Comparison of ENCODE assay signal across 20 mouse cellular contexts in the genomic region with DNA sequence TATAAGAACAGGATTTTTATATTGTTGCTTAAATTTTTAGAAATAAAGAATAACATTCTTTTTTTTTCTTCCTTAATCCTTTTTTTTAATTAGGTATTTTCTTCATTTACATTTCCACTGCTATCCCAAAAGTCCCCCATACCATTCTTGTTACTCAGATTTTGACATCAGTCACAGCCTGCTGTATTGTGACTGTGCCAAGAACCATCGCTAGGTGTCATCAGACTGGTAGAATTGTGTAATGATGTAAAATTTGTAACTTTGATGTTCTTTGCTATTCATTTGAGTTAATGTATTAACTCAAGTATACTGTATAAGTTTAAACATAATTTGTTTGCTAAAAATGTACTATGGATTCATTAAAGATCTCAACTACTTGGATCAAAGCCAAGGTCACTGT.
"Had no signal": no experiment of that assay in that cellular context is flagged by ENCODE, and none has a peak within 500 bp of the region (broad histone marks: within the 10 kb centered on the region; RNA-seq: fewer than 3 reads in every experiment).

No protein-coding gene starts in this region.

- H3K27ac ChIP-seq: kidney, postnatal 0 days; limb, embryonic 12.5 days; limb, embryonic 15.5 days; liver, embryonic 14.5 days; macrophage; midbrain, embryonic 13.5 days; stomach, postnatal 0 days had no signal

- H3K9ac ChIP-seq: limb, embryonic 12.5 days; limb, embryonic 15.5 days; liver, embryonic 14.5 days; liver, postnatal 0 days; lung, embryonic 14.5 days; midbrain, embryonic 13.5 days had no signal

- DNase-seq: kidney, adult 11 months; kidney, adult 9 months; kidney, postnatal 25 days; left cerebral cortex, postnatal 4 days; liver, postnatal 0 days; lung, embryonic 14.5 days; right cerebral cortex, postnatal 4 days; thymus, adult 2 months; thymus, postnatal 14 days; thymus, postnatal 4 days had no signal

- H3K4me2 ChIP-seq: limb, embryonic 12.5 days; limb, embryonic 15.5 days; liver, embryonic 11.5 days; lung, embryonic 14.5 days; midbrain, embryonic 13.5 days had no signal

- H3K4me1 ChIP-seq: limb, embryonic 12.5 days; limb, embryonic 15.5 days; midbrain, embryonic 13.5 days had no signal

- H3K9me3 ChIP-seq: limb, embryonic 12.5 days; limb, embryonic 15.5 days; midbrain, embryonic 13.5 days had no signal

- H3K36me3 ChIP-seq: limb, embryonic 12.5 days; limb, embryonic 15.5 days; midbrain, embryonic 13.5 days had no signal

- ATAC-seq: liver, postnatal 0 days; lung, postnatal 0 days; midbrain, embryonic 13.5 days; midbrain, embryonic 16.5 days had no signal

- H3K27me3 ChIP-seq: limb, embryonic 12.5 days; limb, embryonic 15.5 days; midbrain, embryonic 13.5 days had no signal

- H3K4me3 ChIP-seq: limb, embryonic 12.5 days; limb, embryonic 15.5 days; midbrain, embryonic 13.5 days had no signal
